Mouse (Mus musculus) spleen, adult 2 months (tissue): ENCODE data around the gene Smchd1. TPM values are rescaled to one million over a fixed set of nuclear protein-coding genes. Genes with fewer than 3 reads are reported as not detected.

Experiments
- DNase-seq, 2 experiments: peaks; one replicate each; pipeline versions ENCODE4 v3.0.0 to v3.0.0-alpha.2; 2012 to 2021; ENCODE audit warnings: low spot score in 2 of 2, low read depth in 1 of 2
- H3K27ac ChIP-seq: fragments of 200-500 bp; 2 replicates; pipeline ENCODE4 v1.5.1; 2012; ENCODE audit warnings: low read length, inconsistent platforms; ENCODE audit not compliant: insufficient read depth
- H3K27me3 ChIP-seq: fragments of 200-500 bp; 2 replicates; pipeline ENCODE4 v1.6.1; 2012; ENCODE audit warnings: mild to moderate bottlenecking, moderate library complexity, low read length, inconsistent platforms; ENCODE audit not compliant: control insufficient read depth, insufficient read depth
- H3K36me3 ChIP-seq: fragments of 200-500 bp; 2 replicates; pipeline ENCODE4 v1.6.1; 2012; ENCODE audit warnings: mild to moderate bottlenecking, low read length, inconsistent platforms; ENCODE audit not compliant: control insufficient read depth, insufficient read depth
- H3K4me1 ChIP-seq: fragments of 200-500 bp; 2 replicates; pipeline ENCODE4 v1.6.1; 2011; ENCODE audit warnings: inconsistent platforms; ENCODE audit not compliant: control insufficient read depth, insufficient read depth, insufficient read length
- H3K4me3 ChIP-seq: fragments of 200-500 bp; 2 replicates; pipeline ENCODE4 v1.5.1; 2011; ENCODE audit warnings: mild to moderate bottlenecking, inconsistent platforms; ENCODE audit not compliant: insufficient read depth, insufficient read length; ENCODE audit errors: extremely low read depth
- CTCF ChIP-seq: fragments of 200-500 bp; IDR thresholded peaks from 2 replicates; pipeline ENCODE4 v1.5.1; 2011; ENCODE audit warnings: mild to moderate bottlenecking, inconsistent platforms; ENCODE audit not compliant: insufficient read depth, insufficient read length, insufficient replicate concordance; ENCODE audit errors: extremely low read depth
- POLR2A ChIP-seq: fragments of 200-500 bp; IDR thresholded peaks from 2 replicates; pipeline ENCODE4 v1.6.1; 2011; ENCODE audit warnings: low read depth, low read length, inconsistent platforms
- WGBS: fragments of 180-500 bp; shearing (Covaris S2); methylation state at CpG from one replicate; pipeline ENCODE4 v1.1.7; 2018; 5-methylcytosine and 5-hydroxymethylcytosine counted together
- polyA plus RNA-seq: library from polyadenylated mRNA; depleted of rRNA; stranded (reverse); fragments of >200 nt; gene quantifications from 2 replicates; pipeline ENCODE4 v1.2.3, GENCODE M21; 2012

Smchd1 gene
- polyA plus RNA-seq, 1 experiment: 14.3 TPM

DNA sequence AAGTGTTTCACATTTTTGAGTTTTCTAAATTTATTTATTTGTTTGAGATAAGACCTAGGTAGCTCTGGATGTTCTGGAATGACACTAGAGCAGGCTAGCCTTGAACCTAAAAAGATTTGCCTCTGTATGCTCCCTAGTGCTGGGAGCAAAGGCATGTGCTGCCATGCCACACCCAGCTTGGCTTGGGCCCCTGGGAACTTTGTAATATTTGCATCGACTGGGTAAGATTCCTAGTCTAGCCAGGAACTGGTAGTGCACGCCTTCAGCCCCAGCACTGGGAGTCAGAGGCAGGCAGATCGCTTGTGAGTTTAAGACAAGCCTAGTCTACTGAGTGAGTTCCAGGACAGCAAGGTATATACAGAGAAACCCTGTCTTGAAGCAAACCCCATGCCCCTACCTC lies 87.7 kb downstream of the Smchd1 start:
- Histone ChIP-seq H3K4me1 (no peaks in the 10 kb centered on the region), H3K27ac (no peak overlapping the region), H3K4me3 (no peak overlapping the region), H3K36me3 (peaks cover 30% of the 10 kb centered on the region), H3K27me3 (no peaks in the 10 kb centered on the region)
- WGBS: 89% methylated on average over 3 of the region's 3 CpGs
- no peak for DNase-seq
- TF ChIP-seq CTCF (no peak), POLR2A (no peak)

DNA sequence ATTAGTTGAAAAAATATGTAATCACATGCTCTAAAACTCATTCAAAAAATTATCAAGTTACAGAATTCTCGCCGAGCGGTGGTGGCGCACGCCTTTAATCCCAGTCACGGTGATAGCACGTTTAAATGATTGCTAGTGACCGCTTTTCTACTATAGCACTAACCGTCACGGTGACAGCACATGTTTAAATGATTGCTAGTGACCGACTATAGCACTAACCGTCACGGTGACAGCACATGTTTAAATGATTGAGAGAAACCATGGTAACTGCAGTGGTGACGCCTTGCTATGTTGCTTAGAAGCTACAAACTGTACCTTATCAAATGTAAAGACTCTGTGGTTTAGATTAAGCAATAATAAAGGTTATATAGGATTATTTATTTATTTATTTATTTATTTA lies 94.8 kb downstream of the Smchd1 start:
- no peaks in the 10 kb centered on the region for H3K27me3 ChIP-seq
- no peak for TF ChIP-seq POLR2A
- TF ChIP-seq CTCF: no peak
- peaks cover 13% of the 10 kb centered on the region for H3K36me3 ChIP-seq
- DNase-seq: no peak
- H3K4me3 ChIP-seq: no peak overlapping the region
- no peaks in the 10 kb centered on the region for H3K4me1 ChIP-seq
- no peak overlapping the region for H3K27ac ChIP-seq
- 97% methylated on average over 14 of the region's 14 CpGs for WGBS

DNA sequence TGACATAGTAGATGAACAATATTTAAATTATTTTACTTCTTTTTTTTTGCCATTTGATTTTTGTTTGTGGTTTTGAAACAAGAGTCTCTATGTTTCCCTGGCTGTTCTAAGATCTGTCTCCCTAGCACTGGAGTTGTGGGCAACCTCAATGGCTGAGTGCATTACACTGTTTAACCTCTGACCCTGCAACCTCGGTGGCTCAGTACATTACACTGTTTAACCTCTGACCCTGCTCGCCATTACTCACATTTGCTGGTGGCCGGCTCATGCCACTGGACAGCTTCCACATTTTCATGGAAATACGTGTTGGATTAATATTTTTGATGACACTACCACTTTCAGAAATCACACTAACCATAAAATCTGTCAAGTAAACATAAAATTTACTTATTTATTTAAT lies 97.2 kb downstream of the Smchd1 start:
- no peak for DNase-seq
- 86% methylated on average over 4 of the region's 4 CpGs for WGBS
- TF ChIP-seq POLR2A: no peak
- no peak for TF ChIP-seq CTCF
- peaks cover 22% of the 10 kb centered on the region for H3K36me3 ChIP-seq
- H3K4me1 ChIP-seq: no peaks in the 10 kb centered on the region
- no peaks in the 10 kb centered on the region for H3K27me3 ChIP-seq
- H3K27ac ChIP-seq: no peak overlapping the region
- H3K4me3 ChIP-seq: no peak overlapping the region

DNA sequence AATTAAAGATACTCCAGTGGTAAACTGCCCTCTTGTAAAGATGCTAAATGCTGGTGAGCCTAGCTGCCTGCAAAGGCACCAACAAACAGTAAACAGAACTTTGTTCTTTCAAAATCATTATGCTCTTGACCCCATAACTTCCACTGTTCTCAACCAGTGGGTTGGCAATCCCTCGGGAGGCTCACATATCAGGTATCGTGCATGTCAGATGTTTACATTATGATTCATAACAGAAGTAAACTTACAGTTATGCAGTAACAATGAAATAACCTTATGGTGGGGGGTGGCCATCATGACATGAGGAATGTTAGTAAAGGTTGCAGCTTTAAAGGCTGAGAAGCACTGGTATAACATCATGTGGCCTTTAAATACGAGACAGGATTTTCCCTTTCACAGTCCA lies 119.6 kb downstream of the Smchd1 start:
- Histone ChIP-seq H3K27me3 (no peaks in the 10 kb centered on the region), H3K4me3 (no peak overlapping the region), H3K27ac (no peak overlapping the region), H3K4me1 (no peaks in the 10 kb centered on the region), H3K36me3 (peaks cover 41% of the 10 kb centered on the region)
- no peak for TF ChIP-seq POLR2A
- no peak for TF ChIP-seq CTCF
- WGBS: 93% methylated on average over 3 of the region's 3 CpGs
- no peak for DNase-seq

DNA sequence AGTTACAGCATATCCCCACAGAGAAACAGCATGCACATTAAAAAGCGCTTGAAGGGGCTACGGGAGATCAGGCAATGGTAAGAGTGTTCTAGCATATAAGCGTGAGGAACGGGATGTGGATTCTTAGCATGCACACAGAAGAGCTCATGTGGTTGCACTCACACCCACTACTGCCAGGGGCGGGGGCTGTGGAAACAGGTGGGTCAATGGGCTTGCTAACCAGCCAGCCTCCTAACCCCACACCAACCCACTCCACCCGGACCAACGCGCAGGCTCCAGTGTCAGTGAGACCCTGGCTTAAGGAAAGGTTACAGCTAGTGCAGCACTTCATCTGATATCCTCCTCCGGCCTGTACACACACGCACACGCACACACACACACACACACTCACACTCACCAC lies 120.9 kb downstream of the Smchd1 start:
- Histone ChIP-seq H3K36me3 (peaks cover 39% of the 10 kb centered on the region), H3K4me3 (no peak overlapping the region), H3K4me1 (no peaks in the 10 kb centered on the region), H3K27me3 (no peaks in the 10 kb centered on the region), H3K27ac (no peak overlapping the region)
- DNase-seq: no peak
- no peak for TF ChIP-seq POLR2A
- TF ChIP-seq CTCF: no peak
- 98% methylated on average over 11 of the region's 11 CpGs for WGBS

DNA sequence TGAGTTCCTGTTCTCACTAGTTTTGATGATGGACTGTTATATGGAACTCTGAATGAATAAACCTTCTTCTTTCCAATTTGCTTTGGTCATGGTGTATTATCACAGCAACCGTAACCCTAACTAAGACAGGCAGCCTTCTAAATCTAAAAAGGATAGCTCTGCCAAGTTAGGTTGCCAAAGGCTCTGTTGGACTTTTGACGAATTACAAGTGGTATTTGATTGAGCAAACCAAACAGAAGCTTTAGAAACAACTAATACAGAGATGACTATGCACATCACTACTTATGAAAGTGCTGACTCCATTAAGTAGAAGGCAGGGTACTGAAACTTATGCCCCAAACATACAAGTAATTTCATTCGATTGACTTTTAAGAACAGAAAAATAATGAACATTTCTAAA lies 127.0 kb downstream of the Smchd1 start:
- WGBS: 91% methylated on average over 3 of the region's 3 CpGs

DNA sequence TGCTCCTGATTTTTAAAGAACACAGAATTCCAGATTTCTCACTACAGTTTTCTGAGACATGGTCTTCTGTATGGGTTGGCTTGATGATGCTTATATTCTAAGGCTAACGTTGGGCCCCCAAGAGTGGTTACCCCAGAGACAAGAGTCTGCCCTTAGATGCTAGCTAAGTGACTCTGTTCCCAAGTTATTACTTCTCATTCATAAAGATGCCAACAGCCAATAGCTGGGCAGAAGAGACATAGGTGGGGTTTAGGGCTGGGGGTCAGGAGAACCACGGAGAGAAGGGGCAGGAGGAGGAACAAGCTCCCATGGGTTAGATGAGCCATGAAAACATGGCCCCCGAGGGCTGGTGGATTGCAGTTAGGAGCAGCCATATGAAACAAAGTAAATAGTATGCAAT lies 133.1 kb downstream of the Smchd1 start:
- H3K27ac ChIP-seq: no peak overlapping the region
- WGBS: 89% methylated on average over 3 of the region's 3 CpGs
- H3K4me3 ChIP-seq: no peak overlapping the region
- no peaks in the 10 kb centered on the region for H3K27me3 ChIP-seq
- peaks cover 11% of the 10 kb centered on the region for H3K36me3 ChIP-seq
- no peaks in the 10 kb centered on the region for H3K4me1 ChIP-seq
- TF ChIP-seq POLR2A: no peak
- TF ChIP-seq CTCF: no peak
- DNase-seq: no peak

More for the DNA sequence above, 127.0 kb downstream of the Smchd1 start:
- no peak overlapping the region for H3K4me3 ChIP-seq
- TF ChIP-seq CTCF: no peak
- no peak for TF ChIP-seq POLR2A
- no peaks in the 10 kb centered on the region for H3K27me3 ChIP-seq
- H3K27ac ChIP-seq: no peak overlapping the region
- no peaks in the 10 kb centered on the region for H3K4me1 ChIP-seq
- H3K36me3 ChIP-seq: peaks cover 50% of the 10 kb centered on the region
- DNase-seq: no peak
